Mouse (Mus musculus): ENCODE results near the gene Snx6.

GRCm38 (mm10) chr12:54820684-54821161 lies 25.2 kb upstream of the Snx6 start:
- no peak for TF ChIP-seq POLR2A (IDR thresholded peaks at IDR 0.05; ENCODE audit: low read depth, low read length)
- TF ChIP-seq CTCF (IDR thresholded peaks at IDR 0.05; ENCODE audit: extremely low read depth, insufficient read length, insufficient replicate concordance, low read depth, low read length), result no peak
